Mouse (Mus musculus) heart, postnatal 0 days (tissue): ENCODE results near the gene Casp9.

ENCODE experiments used
- CTCF ChIP-seq: IDR thresholded peaks from 2 replicates; pipeline ENCODE4 v1.5.1; 2016; ENCODE audit warnings: antibody characterized with exemption, control low read depth, low read depth
- EP300 ChIP-seq: IDR thresholded peaks from 2 replicates; pipeline ENCODE4 v1.6.1; 2016; ENCODE audit warnings: antibody characterized with exemption, low read depth

- no peak for TF ChIP-seq CTCF
- no peak for TF ChIP-seq EP300
These were observed 37.0 kb downstream of the Casp9 start for GRCm38 (mm10) chr4:141830381-141830780.
